Mouse (Mus musculus): Measurements from ENCODE around the gene Poc1a. TPM values are rescaled to one million over a fixed set of nuclear protein-coding genes. Genes with fewer than 3 reads are reported as not detected.

Gene Poc1a
- polyA plus RNA-seq, 1 experiment: 7.9 TPM

DNA sequence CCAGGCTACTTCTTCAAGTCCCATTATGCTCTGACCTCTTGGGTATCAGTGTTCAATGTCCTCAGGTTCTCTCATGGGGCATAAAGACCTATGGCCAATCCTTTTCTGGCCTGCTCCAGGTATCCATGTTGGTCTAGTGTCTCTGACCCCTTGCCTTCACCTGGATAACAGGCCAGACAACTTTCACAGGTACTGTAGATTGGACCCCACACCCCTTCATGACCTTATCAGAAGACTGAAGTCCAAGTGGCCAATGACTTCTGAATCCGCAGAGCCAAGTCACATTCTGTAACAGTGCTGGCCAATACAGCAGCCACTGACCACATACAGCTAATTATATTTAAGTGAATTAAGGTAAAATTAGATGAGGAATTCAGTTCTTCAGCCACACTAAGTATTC, 8.6 kb upstream of the Poc1a start:
- H3K4me1 ChIP-seq (ENCODE audit: control insufficient read depth, insufficient read depth, low read length): peaks cover 2% of the 10 kb centered on the region
- no peak for DNase-seq
- WGBS: 98% methylated on average over 1 of the region's 1 CpGs
- no peak overlapping the region for H3K4me3 ChIP-seq (replicated peaks; ENCODE audit: extremely low read depth, low read depth, low read length)
- TF ChIP-seq POLR2A (IDR thresholded peaks at IDR 0.05; ENCODE audit: borderline replicate concordance, extremely low read depth, low read depth, low read length) (no peak), CTCF (IDR thresholded peaks at IDR 0.05; ENCODE audit: insufficient read depth, low read length) (no peak)

DNA sequence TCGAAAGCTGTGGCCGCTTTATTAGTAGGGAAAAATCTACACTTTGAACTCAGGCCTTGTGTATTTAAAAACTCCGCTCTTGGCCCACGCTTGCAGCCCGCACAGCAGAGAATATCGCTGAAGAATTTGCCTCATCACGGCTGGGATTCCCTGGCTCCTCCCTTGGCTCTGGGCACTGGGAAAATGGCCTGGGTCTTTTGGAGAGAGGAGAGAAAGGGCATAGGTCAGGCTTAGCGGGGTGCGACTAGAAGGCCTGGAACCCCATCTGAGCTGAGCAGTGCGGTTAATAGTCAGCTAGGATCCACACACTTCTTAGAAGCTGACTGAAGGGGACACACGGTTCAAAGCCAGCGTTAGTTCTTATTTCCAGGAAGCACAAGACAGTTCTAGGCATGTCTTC, 7.6 kb upstream of the Poc1a start:
- WGBS: 88% methylated on average over 12 of the region's 12 CpGs

DNA sequence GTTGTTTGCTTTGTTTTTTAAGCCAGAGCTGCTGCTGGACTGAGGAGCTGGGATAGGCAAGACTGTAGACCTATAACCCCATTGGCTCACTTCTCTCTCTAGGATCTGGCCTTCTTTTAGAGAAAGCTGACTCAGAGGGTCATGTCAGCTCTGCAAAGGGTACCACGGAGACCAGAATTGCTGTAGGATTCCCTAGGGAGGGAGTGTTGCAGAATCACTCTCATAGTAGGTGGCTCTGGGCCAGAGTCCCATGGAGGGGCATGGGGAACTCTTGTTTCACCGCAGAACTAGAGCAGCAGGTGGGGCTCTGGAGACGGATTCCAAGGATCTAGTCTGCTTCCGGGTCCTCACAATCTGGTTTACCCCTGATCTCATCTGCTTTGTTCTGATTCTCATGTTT, 7.1 kb upstream of the Poc1a start:
- Histone ChIP-seq H3K4me1 (ENCODE audit: control insufficient read depth, insufficient read depth, low read length) (peaks cover 2% of the 10 kb centered on the region), H3K4me3 (replicated peaks; ENCODE audit: extremely low read depth, low read depth, low read length) (no peak overlapping the region)
- TF ChIP-seq POLR2A (IDR thresholded peaks at IDR 0.05; ENCODE audit: borderline replicate concordance, extremely low read depth, low read depth, low read length) (no peak), CTCF (IDR thresholded peaks at IDR 0.05; ENCODE audit: insufficient read depth, low read length) (no peak)
- WGBS: 53% methylated on average over 4 of the region's 4 CpGs
- no peak for DNase-seq

More for the DNA sequence above, 7.6 kb upstream of the Poc1a start:
- TF ChIP-seq CTCF (IDR thresholded peaks at IDR 0.05; ENCODE audit: insufficient read depth, low read length) (no peak), POLR2A (IDR thresholded peaks at IDR 0.05; ENCODE audit: borderline replicate concordance, extremely low read depth, low read depth, low read length) (no peak)
- no peak overlapping the region for H3K4me3 ChIP-seq (replicated peaks; ENCODE audit: extremely low read depth, low read depth, low read length)
- H3K4me1 ChIP-seq (ENCODE audit: control insufficient read depth, insufficient read depth, low read length): peaks cover 2% of the 10 kb centered on the region
- no peak for DNase-seq

DNA sequence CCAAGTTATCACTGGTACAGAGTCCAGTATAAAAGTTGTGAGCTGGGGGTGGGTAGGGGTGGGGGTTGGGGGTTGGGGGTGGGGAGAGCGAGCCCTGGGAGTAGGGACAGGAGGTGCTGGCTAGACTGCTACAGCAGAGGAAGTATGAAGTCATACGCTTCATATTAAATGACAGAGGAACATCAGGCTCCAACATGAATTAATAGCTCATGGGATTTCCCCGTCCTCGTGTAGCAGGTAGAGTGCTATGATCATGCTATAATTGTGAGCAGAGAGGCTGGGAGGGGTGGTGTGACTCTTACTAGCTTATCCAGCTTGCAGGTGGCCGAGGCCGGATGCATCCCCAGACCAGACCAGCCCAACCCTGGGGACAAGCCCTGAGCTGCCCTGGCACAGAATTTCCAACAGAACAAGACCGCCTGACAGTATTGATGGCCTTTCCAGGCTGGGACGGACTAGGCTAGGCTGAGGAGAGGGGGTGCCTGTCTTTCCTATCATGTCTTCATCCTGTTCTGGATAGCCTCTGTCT, 6.1 kb upstream of the Poc1a start:
- TF ChIP-seq POLR2A (IDR thresholded peaks at IDR 0.05; ENCODE audit: borderline replicate concordance, extremely low read depth, low read depth, low read length) (no peak), CTCF (IDR thresholded peaks at IDR 0.05; ENCODE audit: insufficient read depth, low read length) (no peak)
- 62% methylated on average over 8 of the region's 8 CpGs for WGBS
- Histone ChIP-seq H3K4me3 (replicated peaks; ENCODE audit: extremely low read depth, low read depth, low read length) (no peak overlapping the region), H3K4me1 (ENCODE audit: control insufficient read depth, insufficient read depth, low read length) (peaks cover 2% of the 10 kb centered on the region)
- DNase-seq: no peak

DNA sequence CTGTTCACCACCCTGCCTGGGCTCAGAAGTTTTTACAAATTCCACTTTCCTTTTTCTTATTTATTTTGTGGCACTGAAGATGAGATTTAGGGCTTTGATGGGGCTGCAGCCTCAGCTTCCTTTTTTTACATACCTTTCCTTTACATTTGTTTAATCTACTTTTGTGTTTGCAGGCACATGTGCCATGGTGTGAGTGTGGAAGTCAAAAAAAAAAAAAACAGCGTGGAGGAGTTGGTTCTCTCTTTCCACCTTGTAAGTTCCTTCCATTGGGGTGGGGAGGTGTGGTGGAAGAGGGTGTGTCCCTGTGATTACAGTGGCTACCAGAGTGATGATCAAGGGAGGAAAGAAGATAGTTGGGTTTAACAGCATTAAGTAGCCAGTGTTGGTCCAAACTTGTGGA, 5.1 kb upstream of the Poc1a start:
- TF ChIP-seq CTCF (IDR thresholded peaks at IDR 0.05; ENCODE audit: insufficient read depth, low read length) (no peak), POLR2A (IDR thresholded peaks at IDR 0.05; ENCODE audit: borderline replicate concordance, extremely low read depth, low read depth, low read length) (no peak)
- no peak overlapping the region for H3K4me3 ChIP-seq (replicated peaks; ENCODE audit: extremely low read depth, low read depth, low read length)
- WGBS: 50% methylated on average over 1 of the region's 1 CpGs
- no peak for DNase-seq
- H3K4me1 ChIP-seq (ENCODE audit: control insufficient read depth, insufficient read depth, low read length): peaks cover 3% of the 10 kb centered on the region

DNA sequence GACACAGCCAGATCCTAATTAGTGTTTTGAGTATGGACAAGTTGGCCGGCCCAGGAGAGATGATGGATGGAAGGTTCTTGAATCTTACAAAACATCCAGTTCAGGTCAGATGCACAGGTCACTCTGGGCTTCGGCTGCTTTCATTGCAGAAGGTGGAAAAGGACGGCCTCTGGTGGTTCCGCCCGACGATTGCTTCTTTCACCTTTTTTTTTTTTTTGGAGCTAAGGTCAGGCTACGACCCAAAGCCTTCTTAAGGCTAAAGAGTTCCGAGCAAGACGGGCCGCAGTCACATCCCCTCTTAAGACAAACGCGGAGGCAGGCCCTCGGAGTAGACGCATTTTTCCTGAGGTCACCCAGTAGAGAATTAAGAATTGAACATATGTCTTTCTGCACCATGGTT, 475 bp upstream of the Poc1a start:
- TF ChIP-seq POLR2A (IDR thresholded peaks at IDR 0.05; ENCODE audit: borderline replicate concordance, extremely low read depth, low read depth, low read length) (0 out of 2 replicates have a peak, but pooled peaks have one; percentile 8), CTCF (IDR thresholded peaks at IDR 0.05; ENCODE audit: insufficient read depth, low read length) (peak; percentile 79)
- peak overlapping the region; percentile 72 for H3K4me3 ChIP-seq (replicated peaks; ENCODE audit: extremely low read depth, low read depth, low read length)
- peaks cover 6% of the 10 kb centered on the region for H3K4me1 ChIP-seq (ENCODE audit: control insufficient read depth, insufficient read depth, low read length)
- DNase-seq: peak; percentile 54
- under 1% methylated on average over 14 of the region's 14 CpGs for WGBS

DNA sequence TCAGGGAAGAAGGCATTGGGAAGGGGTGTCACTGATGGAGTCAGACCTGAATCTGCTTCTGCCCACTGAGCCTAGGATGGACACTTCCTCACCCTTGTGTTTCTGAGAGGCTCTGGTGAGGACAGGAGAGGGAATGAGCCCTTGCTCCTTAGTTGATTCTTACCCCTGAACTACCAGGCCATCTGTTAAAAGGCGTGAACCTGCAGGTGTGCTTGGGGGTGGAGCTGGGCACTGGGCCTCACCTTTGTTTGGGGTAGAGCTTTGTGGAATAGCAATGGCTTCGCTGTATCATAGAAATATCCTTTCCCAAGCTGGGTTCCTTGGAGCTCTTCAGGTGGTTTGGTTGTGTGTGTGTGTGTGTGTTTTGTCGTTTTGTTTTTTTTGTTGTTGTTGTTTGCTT, 1.2 kb downstream of the Poc1a start:
- peaks cover 6% of the 10 kb centered on the region for H3K4me1 ChIP-seq (ENCODE audit: control insufficient read depth, insufficient read depth, low read length)
- DNase-seq: no peak
- H3K4me3 ChIP-seq (replicated peaks; ENCODE audit: extremely low read depth, low read depth, low read length): no peak overlapping the region
- TF ChIP-seq POLR2A (IDR thresholded peaks at IDR 0.05; ENCODE audit: borderline replicate concordance, extremely low read depth, low read depth, low read length) (no peak), CTCF (IDR thresholded peaks at IDR 0.05; ENCODE audit: insufficient read depth, low read length) (no peak)
- WGBS: 74% methylated on average over 3 of the region's 3 CpGs

DNA sequence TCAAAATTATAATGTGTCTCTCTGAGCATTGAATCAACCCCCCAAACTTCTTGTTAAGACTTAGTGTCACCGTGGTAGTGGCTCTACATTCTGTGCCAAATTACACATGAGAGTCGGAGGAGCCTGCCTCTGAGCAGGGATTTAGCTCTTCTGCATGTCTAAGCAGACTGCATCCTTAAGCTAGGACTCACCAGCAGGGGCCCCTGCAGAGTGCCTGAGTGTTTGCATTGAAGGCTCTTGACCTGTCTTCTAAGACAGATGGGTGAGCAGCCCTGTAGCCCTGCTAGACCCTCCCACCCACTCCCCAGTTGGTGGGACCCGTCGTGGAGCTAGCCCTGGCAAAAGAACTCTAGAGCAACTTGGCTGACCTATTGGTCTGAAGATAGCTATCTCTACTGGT, 6.3 kb downstream of the Poc1a start:
- H3K4me3 ChIP-seq (replicated peaks; ENCODE audit: extremely low read depth, low read depth, low read length): no peak overlapping the region
- TF ChIP-seq POLR2A (IDR thresholded peaks at IDR 0.05; ENCODE audit: borderline replicate concordance, extremely low read depth, low read depth, low read length): no peak
- TF ChIP-seq CTCF (IDR thresholded peaks at IDR 0.05; ENCODE audit: insufficient read depth, low read length): no peak
- WGBS: 42% methylated on average over 4 of the region's 4 CpGs
- 0 out of 2 replicates have a peak, but pooled peaks cover 4% of the 10 kb centered on the region for H3K4me1 ChIP-seq (ENCODE audit: control insufficient read depth, insufficient read depth, low read length)
- DNase-seq: no peak

DNA sequence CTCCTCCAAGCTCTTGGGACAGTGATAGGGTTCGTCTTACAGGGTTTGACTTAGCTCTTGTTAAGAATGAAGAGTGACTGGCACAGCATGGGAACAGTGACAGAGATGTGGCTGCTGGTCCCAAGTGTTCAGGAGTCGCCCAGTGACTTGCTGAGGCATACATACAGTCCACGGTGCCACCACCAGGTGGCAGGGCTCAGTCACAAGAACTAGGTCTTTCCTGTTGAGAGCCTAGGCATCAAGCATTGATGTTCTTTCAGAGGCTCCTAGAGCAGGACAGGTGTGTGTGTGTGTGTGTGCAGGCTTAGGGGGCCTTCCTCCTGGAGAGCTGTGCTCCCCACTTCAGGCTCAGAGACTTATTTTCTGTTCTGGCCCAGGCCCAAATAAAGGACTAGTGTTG, 8.0 kb downstream of the Poc1a start:
- peak; percentile 71 for DNase-seq
- no peak overlapping the region for H3K4me3 ChIP-seq (replicated peaks; ENCODE audit: extremely low read depth, low read depth, low read length)

DNA sequence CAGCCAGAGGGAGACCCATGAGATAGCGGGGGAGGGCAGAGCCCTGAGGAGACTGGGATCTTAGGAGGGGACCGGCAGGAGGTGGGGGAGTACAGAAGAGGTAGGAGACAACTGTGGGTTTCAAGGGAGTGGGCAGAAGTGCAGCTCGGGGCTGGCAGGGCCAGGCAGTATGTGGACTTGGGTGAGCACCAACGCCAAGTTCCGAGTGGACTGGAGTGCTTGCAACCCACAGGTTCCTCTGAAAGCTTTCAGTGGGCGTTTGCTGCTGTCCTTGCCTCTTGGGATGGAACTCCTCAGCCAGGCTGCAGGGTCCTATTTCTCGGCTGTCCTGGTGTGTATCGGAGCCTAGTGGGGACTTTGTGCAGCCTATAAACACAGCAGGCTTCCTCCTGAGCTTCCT, 9.0 kb downstream of the Poc1a start:
- no peak for TF ChIP-seq POLR2A (IDR thresholded peaks at IDR 0.05; ENCODE audit: borderline replicate concordance, extremely low read depth, low read depth, low read length)
- TF ChIP-seq CTCF (IDR thresholded peaks at IDR 0.05; ENCODE audit: insufficient read depth, low read length): no peak
- 72% methylated on average over 8 of the region's 8 CpGs for WGBS
- H3K4me3 ChIP-seq (replicated peaks; ENCODE audit: extremely low read depth, low read depth, low read length): no peak overlapping the region
- DNase-seq: no peak
- H3K4me1 ChIP-seq (ENCODE audit: control insufficient read depth, insufficient read depth, low read length): 0 out of 2 replicates have a peak, but pooled peaks cover 4% of the 10 kb centered on the region

More for the DNA sequence above, 8.0 kb downstream of the Poc1a start:
- WGBS: 23% methylated on average over 3 of the region's 3 CpGs
- peak; percentile 90 for TF ChIP-seq CTCF (IDR thresholded peaks at IDR 0.05; ENCODE audit: insufficient read depth, low read length)
- TF ChIP-seq POLR2A (IDR thresholded peaks at IDR 0.05; ENCODE audit: borderline replicate concordance, extremely low read depth, low read depth, low read length): no peak
- H3K4me1 ChIP-seq (ENCODE audit: control insufficient read depth, insufficient read depth, low read length): 0 out of 2 replicates have a peak, but pooled peaks cover 4% of the 10 kb centered on the region

Measured in lung, adult 2 months (tissue).